Mouse (Mus musculus) olfactory bulb, adult 2 months (tissue): ENCODE measurements around the gene Gast.
"Not testable (repeated sequence)": the region's sequence is repeated elsewhere in the genome, so short reads cannot be mapped to it uniquely, and the experiment has no call there.

Experiments used
- CTCF ChIP-seq: fragments of 200-500 bp; IDR thresholded peaks from 2 replicates; pipeline ENCODE4 v1.5.1; 2012; ENCODE audit warnings: low read depth, mild to moderate bottlenecking, low read length, moderate library complexity; ENCODE audit not compliant: insufficient read depth
- POLR2A ChIP-seq: fragments of 200-500 bp; IDR thresholded peaks from 2 replicates; pipeline ENCODE4 v1.6.1; 2012; ENCODE audit warnings: mild to moderate bottlenecking, low read depth, low read length, moderate library complexity; ENCODE audit not compliant: insufficient read depth

DNA sequence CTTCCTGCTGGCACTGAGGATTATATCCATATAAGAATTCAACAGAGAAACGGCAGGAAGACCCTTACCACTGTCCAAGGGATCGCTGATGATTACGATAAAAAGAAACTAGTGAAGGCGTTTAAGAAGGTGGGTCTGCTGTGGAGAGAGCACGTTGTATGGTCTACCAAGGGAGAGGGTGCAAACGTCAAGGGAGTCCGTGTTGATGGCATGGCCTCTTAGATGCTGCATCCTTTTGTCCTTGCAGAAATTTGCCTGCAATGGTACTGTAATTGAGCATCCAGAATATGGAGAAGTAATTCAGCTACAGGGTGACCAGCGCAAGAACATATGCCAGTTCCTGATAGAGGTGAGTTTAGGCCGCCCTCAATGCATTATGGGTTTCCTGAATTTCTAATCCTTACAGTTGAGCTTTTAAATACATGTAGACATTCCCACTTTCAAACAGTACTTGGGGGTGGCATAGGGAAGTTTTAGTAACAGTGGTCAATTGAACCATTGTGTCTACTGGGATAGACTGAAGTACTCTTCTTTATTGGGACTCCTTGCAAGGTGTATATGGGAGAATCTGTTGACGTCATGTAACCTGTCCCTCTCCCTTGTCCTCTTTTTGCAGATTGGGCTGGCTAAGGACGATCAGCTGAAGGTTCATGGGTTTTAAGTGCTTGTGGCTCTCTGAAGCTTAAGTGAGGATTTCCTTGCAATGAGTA is 13.4 kb upstream of the Gast start:
- not testable (repeated sequence) for TF ChIP-seq POLR2A, CTCF
